Mouse (Mus musculus): ENCODE results near the gene Krtap21-1. TPM values are rescaled to one million over a fixed set of nuclear protein-coding genes. Genes with fewer than 3 reads are reported as not detected.

Krtap21-1 gene
- not detected in 2 replicates for total RNA-seq (2017)

DNA sequence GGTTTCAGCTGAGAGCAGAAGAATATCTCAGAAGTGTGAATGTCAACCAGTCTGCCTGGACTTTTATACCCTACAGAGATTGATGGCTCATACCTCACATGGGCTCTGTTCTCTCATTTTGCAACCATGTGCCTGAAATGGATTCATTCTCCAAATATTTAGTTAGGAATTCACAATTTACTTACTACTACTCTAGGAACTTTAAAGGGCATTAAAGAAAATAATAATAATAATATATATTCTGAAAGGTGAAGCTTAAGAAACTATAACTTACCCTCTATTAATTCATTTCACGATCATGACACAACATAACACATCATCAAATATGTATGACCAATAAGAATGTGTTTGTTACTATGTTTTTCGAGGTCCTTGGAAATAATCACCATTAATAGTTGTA, at the start of gene Krtap21-1:
Gene Krtap21-1 (minus strand): TSS at position 101 of the 400 bp plus-strand sequence.
- ATAC-seq (ENCODE audit: extremely low read depth, insufficient number of reproducible peaks, low FRiP score, poor library complexity, severe bottlenecking) = no peak

DNA sequence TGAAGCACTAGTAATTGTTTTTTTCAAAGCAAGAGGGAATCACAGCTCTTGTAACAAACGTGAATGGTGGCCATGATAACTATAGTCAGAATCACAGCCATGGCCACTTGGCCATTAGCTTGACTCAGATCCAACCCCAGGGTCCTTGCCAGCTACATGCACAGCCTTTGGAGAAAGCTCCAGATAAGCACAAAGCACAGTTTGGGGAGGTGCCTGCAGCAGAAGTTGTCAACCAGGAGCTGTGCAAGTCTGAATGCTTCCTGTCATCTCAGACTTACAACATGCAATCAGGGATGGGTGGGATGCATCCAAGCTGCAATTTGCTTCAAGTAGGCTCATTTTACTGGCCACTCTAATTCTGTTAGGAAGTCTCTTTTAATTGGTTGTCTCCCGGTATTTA, 25.9 kb upstream of the Krtap21-1 start:
- ATAC-seq (ENCODE audit: extremely low read depth, insufficient number of reproducible peaks, low FRiP score, poor library complexity, severe bottlenecking) = no peak

- ATAC-seq (ENCODE audit: extremely low read depth, insufficient number of reproducible peaks, low FRiP score, poor library complexity, severe bottlenecking) = no peak
Measured at GRCm38 (mm10) chr16:89425310-89425709, 21.6 kb upstream of the Krtap21-1 start.

DNA sequence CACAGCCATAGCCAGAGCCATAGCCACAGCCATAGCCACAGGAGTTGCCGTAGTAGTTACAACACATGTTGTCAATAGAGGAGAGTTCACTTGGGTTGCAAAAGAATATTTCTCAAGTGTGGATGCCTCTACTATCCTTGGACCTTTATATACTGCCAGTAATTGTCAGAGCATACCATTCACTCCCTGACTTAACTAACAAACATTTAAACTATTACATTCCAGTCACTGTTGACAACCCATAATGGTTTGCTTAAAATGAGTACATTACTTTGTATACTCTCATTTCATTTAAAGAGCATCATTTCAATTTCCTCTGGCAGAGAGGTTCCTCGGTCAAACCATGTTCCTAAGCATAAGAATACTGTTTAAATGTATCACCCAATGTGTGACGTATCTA, 16.3 kb upstream of the Krtap21-1 start, which contains the start of gene Krtap6-2:
Gene Krtap6-2 (minus strand): TSS at position 101 of the 400 bp plus-strand sequence.
- ATAC-seq (ENCODE audit: extremely low read depth, insufficient number of reproducible peaks, low FRiP score, poor library complexity, severe bottlenecking) = no peak

GRCm38 (mm10) chr16:89416311-89416710, 12.6 kb upstream of the Krtap21-1 start:
- ATAC-seq (ENCODE audit: extremely low read depth, insufficient number of reproducible peaks, low FRiP score, poor library complexity, severe bottlenecking) = no peak

DNA sequence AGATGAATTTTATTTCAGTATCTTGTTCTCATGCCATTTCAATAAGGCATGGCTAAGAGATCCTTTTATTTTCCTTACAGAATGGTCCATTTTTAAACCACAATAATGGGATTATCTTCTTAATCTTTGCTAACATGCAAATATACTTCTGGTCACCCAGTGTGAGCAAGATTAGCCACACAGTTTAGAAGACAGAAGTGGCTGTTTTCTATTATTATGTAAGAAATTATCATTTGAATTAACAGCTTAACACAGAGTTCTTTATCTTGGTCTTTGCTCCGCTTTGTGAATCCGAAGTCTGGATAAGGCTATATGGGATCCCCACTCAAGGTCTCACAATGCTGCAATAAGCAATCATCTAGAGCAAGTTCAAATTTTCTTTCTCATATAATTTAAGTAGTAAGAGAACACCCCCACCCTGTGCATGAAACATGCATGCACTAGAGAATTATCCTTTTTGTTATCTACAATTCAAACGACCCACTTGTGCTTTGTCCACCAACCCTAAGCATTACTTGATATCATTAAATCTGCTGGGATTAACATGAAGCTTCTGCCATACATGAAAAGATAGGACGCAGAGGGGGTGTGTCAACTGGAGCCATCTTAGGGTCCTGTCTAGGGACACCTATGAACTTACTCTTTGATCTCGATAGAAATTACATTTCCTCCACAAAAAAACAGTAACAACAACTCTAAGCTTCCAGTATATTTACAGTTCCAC, 6.8 kb upstream of the Krtap21-1 start:
- no peak for ATAC-seq (ENCODE audit: extremely low read depth, insufficient number of reproducible peaks, low FRiP score, poor library complexity, severe bottlenecking)

DNA sequence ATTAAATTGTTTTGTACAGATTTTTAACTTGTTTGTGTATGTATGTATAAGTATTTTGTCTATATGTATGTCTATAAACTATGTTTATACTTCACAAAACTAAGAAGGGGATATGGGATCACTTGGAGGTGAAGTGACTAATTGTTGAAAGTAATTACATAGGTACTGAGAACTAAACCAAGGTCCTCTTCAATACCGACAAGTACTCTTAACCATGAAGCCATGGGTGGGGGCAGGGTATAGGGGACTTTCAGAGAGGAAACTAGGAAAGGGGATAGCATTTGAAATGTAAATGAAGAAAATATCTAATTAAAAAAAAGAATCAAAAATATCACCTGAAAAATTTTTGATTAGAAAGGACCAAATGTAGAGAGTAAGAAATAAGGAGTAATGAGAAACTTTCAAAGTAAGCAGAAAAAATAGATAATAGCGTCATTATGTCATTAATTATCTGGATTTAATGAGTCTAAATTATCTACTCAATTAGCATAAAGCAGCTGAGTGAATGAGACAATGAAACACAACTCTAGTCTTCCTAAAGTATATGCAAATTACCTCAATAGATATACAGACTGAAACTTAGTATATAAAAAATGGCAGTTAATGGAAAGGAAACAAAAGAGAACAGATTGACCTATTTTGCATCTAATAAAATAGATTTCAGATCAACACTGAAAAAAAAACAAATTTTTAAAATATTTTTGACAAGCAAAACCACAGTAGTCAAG, 30.8 kb downstream of the Krtap21-1 start:
- no peak for ATAC-seq (ENCODE audit: extremely low read depth, insufficient number of reproducible peaks, low FRiP score, poor library complexity, severe bottlenecking)

Other genes starting within 250 kb of the Krtap21-1 start
- not detected in 2 replicates for gene Gm9789, start 245.9 kb downstream of the Krtap21-1 start, total RNA-seq (2017)
- not detected in 2 replicates for gene Gm7735, start 234.4 kb downstream of the Krtap21-1 start, total RNA-seq (2017)
- gene 1110057P08Rik, start 229.1 kb downstream of the Krtap21-1 start, total RNA-seq (2017) = not detected in 2 replicates
- gene Krtap20-2, start 198.0 kb downstream of the Krtap21-1 start, total RNA-seq (2017) = not detected in 2 replicates
- gene Krtap6-2, start 16.2 kb upstream of the Krtap21-1 start, total RNA-seq (2017) = not detected in 2 replicates
- not detected in 2 replicates for gene Krtap8-1, start 84.1 kb upstream of the Krtap21-1 start, total RNA-seq (2017)
- gene Krtap7-1, start 104.5 kb upstream of the Krtap21-1 start, total RNA-seq (2017) = not detected in 2 replicates
- not detected in 2 replicates for gene Krtap11-1, start 167.3 kb upstream of the Krtap21-1 start, total RNA-seq (2017)

All from neutrophil, adult 5-6 weeks (primary cell).